Mouse (Mus musculus) large intestine, adult 2 months (tissue): ENCODE results near the gene Daglb. TPM values are rescaled to one million over a fixed set of nuclear protein-coding genes. Genes with fewer than 3 reads are reported as not detected.

Source experiments
- DNase-seq: peaks from one replicate; pipeline ENCODE4 v3.0.0-alpha.2; 2012; ENCODE audit warnings: low read depth, low spot score
- WGBS: fragments of 180-500 bp; shearing (Covaris S2); methylation state at CpG from one replicate; pipeline ENCODE4 v1.1.7; 2018; 5-methylcytosine and 5-hydroxymethylcytosine counted together
- polyA plus RNA-seq: library from polyadenylated mRNA; depleted of rRNA; stranded (reverse); fragments of >200 nt; gene quantifications from 2 replicates; pipeline ENCODE4 v1.2.3, GENCODE M21; 2012; rRNA removed

Daglb gene
- polyA plus RNA-seq, result 18.9 and 22.4 TPM in 2 replicates

DNA sequence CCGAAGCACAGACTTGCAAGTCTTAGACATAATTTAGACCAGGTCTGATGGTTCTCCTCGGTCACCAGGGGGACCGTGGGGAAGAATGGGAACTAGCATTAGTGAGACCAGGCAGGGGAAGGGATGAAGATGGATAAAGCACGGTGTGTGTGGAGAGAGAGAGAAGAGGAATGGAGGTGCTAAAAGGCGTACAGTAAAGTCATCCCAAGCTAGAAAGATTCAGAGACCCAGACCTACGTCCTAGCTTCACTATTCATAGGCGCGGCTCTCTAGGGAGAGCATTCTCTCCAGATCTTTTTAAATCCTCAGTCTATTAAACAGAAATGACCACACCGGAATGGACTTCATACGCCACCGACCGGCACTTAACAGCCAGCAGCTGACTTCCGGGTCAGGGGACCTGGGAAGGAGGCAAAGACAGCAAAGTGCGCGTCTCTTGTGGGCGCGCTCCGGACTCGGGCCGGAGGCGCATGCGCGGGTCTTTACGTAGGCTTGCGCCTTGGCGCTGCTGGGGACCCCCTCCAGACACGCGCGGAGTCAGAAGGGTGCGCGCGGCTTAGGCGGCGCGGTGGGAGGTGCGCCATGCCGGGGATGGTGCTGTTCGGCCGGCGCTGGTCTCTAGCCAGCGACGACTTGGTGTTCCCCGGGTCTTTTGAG is at the start of gene Daglb:
Gene Daglb, plus strand, starts transcription at position 485 of the 657 bp plus-strand sequence.
- peak; percentile 64 for DNase-seq
- WGBS, result 2% methylated on average over 43 of the region's 43 CpGs

DNA sequence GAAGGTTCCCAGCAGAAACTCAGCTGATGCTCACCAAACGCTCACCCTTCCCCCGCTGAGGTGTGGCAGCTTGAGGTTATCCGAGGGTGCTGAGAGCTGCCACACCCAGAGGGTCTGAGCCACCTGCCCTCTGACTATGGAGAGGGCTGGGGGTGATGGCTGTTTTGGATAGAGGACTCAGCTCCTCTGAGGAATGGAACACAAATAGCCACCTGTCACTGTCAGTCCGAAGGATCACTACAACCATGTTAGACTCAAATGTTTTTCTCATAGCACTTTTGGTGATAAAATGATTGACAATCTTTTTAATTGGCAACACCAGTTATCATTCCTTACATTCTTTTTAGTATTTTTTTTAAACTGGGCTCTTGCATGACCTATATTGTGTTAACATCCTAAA is 42.9 kb upstream of the Daglb start:
- 71% methylated on average over 4 of the region's 4 CpGs for WGBS
- DNase-seq, result no peak

GRCm38 (mm10) chr5:143422990-143423389 is 41.4 kb upstream of the Daglb start:
- WGBS, result 67% methylated on average over 4 of the region's 4 CpGs
- DNase-seq, result no peak

DNA sequence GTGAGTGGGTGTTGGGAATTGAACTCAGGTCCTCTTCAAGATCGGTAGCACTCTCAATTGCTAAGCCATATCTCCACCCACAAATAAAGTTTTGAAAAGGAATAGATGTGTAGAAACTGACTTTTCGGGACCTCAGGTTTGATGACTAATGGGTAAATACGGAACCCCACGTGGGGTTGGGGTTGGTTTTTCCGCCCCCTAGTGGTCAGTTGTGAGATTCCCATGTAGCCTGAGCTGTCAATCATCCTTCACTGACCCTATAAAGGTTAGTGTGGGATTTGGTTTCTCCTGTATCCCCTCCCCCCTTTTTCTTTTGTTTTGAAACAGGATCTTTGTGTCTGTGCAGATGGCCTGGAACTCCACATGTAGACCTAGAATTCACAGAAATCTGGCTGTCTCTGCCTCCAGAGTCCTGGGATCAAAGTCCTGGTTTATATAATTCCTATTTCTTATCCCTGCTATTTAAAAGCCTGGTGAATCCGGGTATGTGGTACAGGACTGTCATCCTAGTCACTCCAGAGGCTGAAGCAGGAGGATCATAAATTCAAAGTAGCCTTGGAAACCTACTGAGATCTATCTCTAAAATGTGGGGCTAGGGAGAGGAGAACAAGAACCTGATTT is 40.4 kb upstream of the Daglb start:
- DNase-seq, result no peak

DNA sequence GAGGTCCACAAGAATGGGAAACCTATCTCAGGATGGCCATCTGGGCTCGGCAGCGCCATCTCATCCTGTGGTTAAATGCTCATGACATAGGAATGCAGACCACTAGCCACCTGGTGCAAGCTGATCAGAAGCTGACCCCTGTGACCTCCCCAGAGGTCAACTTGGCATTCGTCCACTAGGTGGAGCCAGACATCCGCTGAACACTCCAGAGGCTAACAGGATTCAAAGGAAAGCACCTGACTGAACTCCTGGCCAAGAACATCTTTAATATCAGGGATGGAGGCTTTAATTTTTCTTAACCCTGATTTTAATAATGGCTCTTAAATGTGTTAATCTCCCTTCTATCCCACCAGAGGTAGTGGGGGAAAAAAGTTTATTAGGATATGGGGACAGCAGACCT is 30.0 kb upstream of the Daglb start:
- DNase-seq, result peak; percentile 54
- WGBS, result 3% methylated on average over 4 of the region's 4 CpGs

More for the DNA sequence above, 40.4 kb upstream of the Daglb start:
- WGBS, result 9% methylated on average over 6 of the region's 6 CpGs

GRCm38 (mm10) chr5:143441298-143441697 is 23.1 kb upstream of the Daglb start:
- WGBS, result 35% methylated on average over 3 of the region's 3 CpGs
- peak; percentile 44 for DNase-seq

- DNase-seq, result peak; percentile 70
- WGBS, result 36% methylated on average over 12 of the region's 12 CpGs
These were observed 22.6 kb upstream of the Daglb start for GRCm38 (mm10) chr5:143441753-143442152.

DNA sequence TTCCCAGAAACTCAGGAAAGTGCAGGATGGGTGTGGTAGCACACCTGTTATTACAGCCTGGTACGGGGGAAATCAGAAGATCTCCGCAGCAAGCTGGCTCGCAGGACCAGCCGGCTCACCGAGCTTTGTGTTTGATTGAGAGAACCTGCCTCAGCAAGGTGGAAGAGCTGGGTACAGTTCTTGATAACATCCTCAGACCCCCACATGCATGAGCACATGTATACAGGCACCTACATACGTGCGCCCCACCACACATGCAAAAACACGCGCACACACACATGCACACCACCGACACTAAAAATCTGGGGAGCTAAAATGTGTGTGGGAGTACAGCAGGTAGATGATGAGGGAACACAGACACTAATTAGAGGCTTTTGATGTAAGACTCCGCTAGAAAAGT is 713 bp upstream of the Daglb start:
- peak; percentile 21 for DNase-seq
- 53% methylated on average over 11 of the region's 11 CpGs for WGBS

DNA sequence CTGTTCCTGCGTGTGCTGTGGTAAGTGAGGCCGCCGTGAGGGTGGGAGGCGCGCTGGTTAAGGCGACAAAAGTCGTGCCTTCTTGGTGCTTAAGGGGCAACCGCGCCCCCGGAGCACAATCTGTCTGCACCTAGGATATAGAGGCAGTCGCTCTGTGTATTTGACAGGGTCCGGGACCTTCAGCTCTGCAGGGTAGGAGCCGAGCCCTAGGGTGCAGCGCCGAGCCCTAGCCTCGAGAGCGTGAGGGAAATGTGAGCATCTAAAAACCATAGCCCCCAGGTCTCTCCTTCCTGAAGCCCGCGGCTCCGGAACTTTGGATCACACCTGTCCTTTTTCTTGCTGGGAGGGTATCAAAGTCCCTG is 354 bp downstream of the Daglb start:
- DNase-seq, result no peak
- WGBS, result under 1% methylated on average over 20 of the region's 20 CpGs

DNA sequence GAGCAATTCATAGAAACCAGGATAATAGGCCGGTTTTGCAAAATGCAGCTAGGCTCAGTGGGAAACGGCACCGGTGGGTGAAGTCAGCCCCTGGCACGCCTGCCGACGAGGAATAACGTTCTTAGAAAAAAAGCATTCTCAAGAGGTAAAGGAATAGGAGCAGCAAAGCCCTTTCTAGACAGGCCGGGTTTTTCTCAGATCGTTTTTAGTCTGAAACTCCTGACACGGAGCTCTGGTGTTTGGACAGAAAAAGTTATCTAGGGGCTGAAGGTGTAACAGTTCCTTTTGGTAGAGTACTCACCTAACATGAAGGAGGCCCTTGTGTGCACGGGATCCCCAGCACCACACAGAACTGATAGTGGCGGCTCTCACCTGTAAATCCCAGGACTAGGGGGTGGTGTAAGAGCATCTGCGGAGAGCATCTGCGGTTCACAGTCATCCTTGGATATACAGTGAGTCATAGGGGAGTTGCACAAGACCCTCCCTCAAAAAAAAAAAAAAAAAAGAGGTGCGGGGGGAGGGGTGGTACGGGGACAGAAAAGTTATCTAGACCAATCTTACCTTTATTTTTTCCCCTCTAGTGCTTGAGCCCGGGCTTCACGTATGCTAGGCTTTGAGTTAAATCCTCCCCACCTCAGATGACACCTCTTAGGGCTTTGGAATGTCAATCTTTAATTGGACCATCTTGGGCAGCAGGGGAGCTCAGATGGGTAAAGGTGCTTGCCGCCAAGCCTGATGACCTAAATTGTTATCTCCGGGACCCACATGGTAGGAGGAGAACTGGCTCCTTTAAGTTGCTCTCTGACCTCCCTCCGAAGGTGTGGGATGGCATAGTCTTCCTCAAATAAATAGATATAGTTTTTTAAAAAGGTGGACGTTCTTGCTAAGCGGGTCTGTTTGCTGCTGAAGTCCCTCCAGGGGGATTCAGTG is 1.0 kb downstream of the Daglb start:
- DNase-seq, result no peak
- 33% methylated on average over 23 of the region's 23 CpGs for WGBS

DNA sequence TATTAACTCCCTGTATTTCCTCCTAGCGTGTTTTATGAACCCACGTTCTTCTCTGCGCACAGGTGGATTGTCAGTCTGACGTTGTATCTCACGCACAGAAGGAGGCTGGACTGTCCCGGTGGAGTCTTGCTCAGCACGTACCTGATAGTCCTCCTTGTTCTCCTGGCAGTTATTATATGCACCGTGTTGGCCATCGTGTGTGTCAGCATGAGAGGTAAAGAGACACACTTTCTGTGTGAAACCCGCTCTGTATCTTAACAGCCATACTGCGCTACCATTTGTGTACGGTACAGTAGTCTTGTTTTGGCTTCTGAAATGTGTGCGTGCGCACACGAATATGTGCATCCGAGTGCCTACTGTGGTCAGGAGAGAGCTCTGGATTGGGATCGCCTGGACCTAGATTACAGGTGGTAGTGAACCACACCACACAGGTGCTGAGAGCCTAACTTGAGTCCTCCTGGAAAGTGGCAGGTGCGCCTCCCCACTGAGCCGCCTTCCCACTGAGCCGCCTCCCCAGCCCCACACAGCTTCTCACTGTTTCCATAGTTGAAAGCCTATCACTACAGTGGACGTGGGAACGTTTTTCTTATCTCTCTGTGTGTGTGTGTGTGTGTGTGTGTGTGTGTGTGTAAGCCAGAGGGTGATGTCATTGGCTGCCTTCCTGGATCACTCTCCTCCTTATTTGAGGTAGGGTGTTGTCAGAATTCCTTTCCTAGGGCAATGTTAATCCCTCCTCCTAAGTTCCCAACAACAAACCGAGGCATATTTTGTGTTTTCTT is 2.7 kb downstream of the Daglb start:
- DNase-seq, result no peak
- 67% methylated on average over 23 of the region's 23 CpGs for WGBS

DNA sequence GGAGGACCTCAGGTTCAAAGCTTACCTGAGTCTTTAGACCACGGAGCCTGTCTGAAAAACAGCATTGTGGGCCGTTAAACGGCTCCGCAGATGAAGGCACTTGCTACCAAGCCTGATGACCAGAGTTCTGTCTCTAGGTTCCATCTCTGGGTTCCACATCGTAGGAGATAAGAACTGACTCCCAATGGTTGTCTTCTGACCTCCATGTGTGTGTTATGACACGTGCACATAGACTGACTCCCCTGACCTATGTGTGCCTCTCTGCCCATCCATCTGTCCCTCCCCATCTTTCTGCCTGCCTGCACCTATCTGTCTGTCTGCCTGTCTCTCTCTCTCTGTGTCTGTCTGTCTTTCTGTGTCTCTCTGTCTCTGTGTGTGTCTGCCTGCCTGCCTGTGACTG is 3.5 kb downstream of the Daglb start:
- no peak for DNase-seq
- WGBS, result 95% methylated on average over 6 of the region's 6 CpGs

- no peak for DNase-seq
- 96% methylated on average over 8 of the region's 8 CpGs for WGBS
These were observed 5.2 kb downstream of the Daglb start for GRCm38 (mm10) chr5:143469628-143470027.

GRCm38 (mm10) chr5:143470421-143471164 is 6.2 kb downstream of the Daglb start:
- no peak for DNase-seq
- 60% methylated on average over 15 of the region's 15 CpGs for WGBS

DNA sequence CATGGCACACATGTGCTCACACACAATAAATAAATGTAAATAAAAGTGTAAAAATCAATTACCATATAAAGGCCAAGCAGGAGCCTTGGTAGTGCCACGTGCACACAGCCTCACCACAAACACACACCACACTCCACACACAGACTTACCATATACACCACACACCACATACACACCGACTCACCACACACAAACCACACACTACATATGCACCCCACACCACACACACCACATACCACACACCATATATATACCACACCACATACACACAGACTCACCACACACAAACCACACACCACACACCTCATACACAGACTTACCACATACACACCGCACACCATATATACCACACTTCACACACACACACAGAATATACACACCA is 6.8 kb downstream of the Daglb start:
- no peak for DNase-seq
- 74% methylated on average over 3 of the region's 3 CpGs for WGBS

DNA sequence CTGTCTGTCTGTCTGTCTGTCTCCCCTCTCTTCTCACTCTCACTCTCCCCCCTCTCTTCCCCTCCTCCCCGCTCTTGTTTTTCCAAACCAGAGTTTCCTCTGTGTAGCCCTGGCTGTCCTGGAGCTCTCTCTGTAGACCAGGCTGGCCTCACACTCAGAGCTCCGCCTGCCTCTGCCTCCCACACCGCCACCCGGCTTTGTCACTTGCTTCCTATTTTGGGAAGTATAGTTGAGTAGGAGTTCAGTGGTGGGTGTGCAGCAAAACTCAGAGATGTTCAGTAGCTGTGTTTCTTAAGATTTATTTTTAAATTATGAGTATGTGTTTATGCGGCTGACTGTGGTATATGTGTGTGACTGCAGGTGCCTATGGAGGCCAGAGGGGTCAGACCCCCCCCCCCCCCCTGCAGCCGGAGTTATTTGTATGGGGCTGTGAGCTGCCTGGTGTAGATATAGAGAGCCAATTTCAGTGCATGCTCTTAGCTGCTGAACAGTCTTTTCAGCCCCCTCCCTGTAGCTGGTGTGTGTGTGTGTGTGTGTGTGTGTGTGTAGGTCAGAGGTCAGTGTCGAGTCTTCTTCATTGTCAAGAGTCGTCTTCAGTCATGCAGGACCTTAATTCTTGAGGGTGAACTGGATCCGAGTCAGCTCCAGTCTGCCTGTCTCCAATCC is 7.7 kb downstream of the Daglb start:
- WGBS, result 81% methylated on average over 9 of the region's 9 CpGs
- no peak for DNase-seq

- WGBS, result 71% methylated on average over 20 of the region's 20 CpGs
- no peak for DNase-seq
These were observed 10.9 kb downstream of the Daglb start for GRCm38 (mm10) chr5:143475153-143475844.

- DNase-seq, result no peak
- 96% methylated on average over 6 of the region's 6 CpGs for WGBS
These were observed 11.6 kb downstream of the Daglb start for GRCm38 (mm10) chr5:143476013-143476412.
